Mouse (Mus musculus): ENCODE measurements around the gene Irf3. TPM values are rescaled to one million over a fixed set of nuclear protein-coding genes. Genes with fewer than 3 reads are reported as not detected.

Gene Irf3
- polyA plus RNA-seq, 1 experiment from 2014 or later: 52.7 TPM

- Histone ChIP-seq H3K9me3 (replicated peaks; ENCODE audit: control insufficient read depth, low read length) (no peaks in the 10 kb centered on the region), H3K9ac (ENCODE audit: low read length) (no peak overlapping the region), H3K27me3 (replicated peaks; ENCODE audit: control insufficient read depth, insufficient read depth, low read length) (no peaks in the 10 kb centered on the region), H3K4me2 (ENCODE audit: low read length) (no peak overlapping the region), H3K4me1 (ENCODE audit: control insufficient read depth, insufficient read depth, low read length) (peaks cover 6% of the 10 kb centered on the region), H3K36me3 (ENCODE audit: control insufficient read depth, insufficient read depth, low read length) (peaks cover 39% of the 10 kb centered on the region), H3K4me3 (ENCODE audit: low read depth, low read length) (no peak overlapping the region), H3K27ac (ENCODE audit: low read depth, low read length) (no peak overlapping the region)
- DNase-seq (ENCODE audit: low spot score): no peak
- no peak for ATAC-seq
- 79% methylated on average over 20 of the region's 20 CpGs for WGBS
These were observed 40.1 kb upstream of the Irf3 start for GRCm38 (mm10) chr7:44957183-44957835.

GRCm38 (mm10) chr7:44958208-44958607, 39.2 kb upstream of the Irf3 start:
- Histone ChIP-seq H3K9ac (ENCODE audit: low read length) (no peak overlapping the region), H3K27me3 (replicated peaks; ENCODE audit: control insufficient read depth, insufficient read depth, low read length) (no peaks in the 10 kb centered on the region), H3K4me2 (ENCODE audit: low read length) (no peak overlapping the region), H3K36me3 (ENCODE audit: control insufficient read depth, insufficient read depth, low read length) (peaks cover 47% of the 10 kb centered on the region), H3K27ac (ENCODE audit: low read depth, low read length) (no peak overlapping the region), H3K4me1 (ENCODE audit: control insufficient read depth, insufficient read depth, low read length) (no peaks in the 10 kb centered on the region), H3K9me3 (replicated peaks; ENCODE audit: control insufficient read depth, low read length) (no peaks in the 10 kb centered on the region), H3K4me3 (ENCODE audit: low read depth, low read length) (no peak overlapping the region)
- ATAC-seq (peak; percentile 47; the same call in 1 of the 2 replicates), DNase-seq (ENCODE audit: low spot score) (peak; percentile 68)
- 48% methylated on average over 7 of the region's 7 CpGs for WGBS

GRCm38 (mm10) chr7:44959281-44959680, 38.2 kb upstream of the Irf3 start:
- no peaks in the 10 kb centered on the region for H3K27me3 ChIP-seq (replicated peaks; ENCODE audit: control insufficient read depth, insufficient read depth, low read length)
- ATAC-seq: no peak
- 89% methylated on average over 8 of the region's 8 CpGs for WGBS
- H3K9me3 ChIP-seq (replicated peaks; ENCODE audit: control insufficient read depth, low read length): no peaks in the 10 kb centered on the region
- no peak overlapping the region for H3K9ac ChIP-seq (ENCODE audit: low read length)
- peaks cover 57% of the 10 kb centered on the region for H3K36me3 ChIP-seq (ENCODE audit: control insufficient read depth, insufficient read depth, low read length)
- H3K4me1 ChIP-seq (ENCODE audit: control insufficient read depth, insufficient read depth, low read length): no peaks in the 10 kb centered on the region
- no peak overlapping the region for H3K27ac ChIP-seq (ENCODE audit: low read depth, low read length)
- no peak for DNase-seq (ENCODE audit: low spot score)
- no peak overlapping the region for H3K4me3 ChIP-seq (ENCODE audit: low read depth, low read length)
- no peak overlapping the region for H3K4me2 ChIP-seq (ENCODE audit: low read length)

GRCm38 (mm10) chr7:44959874-44960511, 37.5 kb upstream of the Irf3 start:
- Histone ChIP-seq H3K4me2 (ENCODE audit: low read length) (no peak overlapping the region), H3K9ac (ENCODE audit: low read length) (no peak overlapping the region), H3K4me1 (ENCODE audit: control insufficient read depth, insufficient read depth, low read length) (no peaks in the 10 kb centered on the region), H3K27ac (ENCODE audit: low read depth, low read length) (no peak overlapping the region), H3K9me3 (replicated peaks; ENCODE audit: control insufficient read depth, low read length) (no peaks in the 10 kb centered on the region), H3K36me3 (ENCODE audit: control insufficient read depth, insufficient read depth, low read length) (peaks cover 61% of the 10 kb centered on the region), H3K27me3 (replicated peaks; ENCODE audit: control insufficient read depth, insufficient read depth, low read length) (no peaks in the 10 kb centered on the region), H3K4me3 (ENCODE audit: low read depth, low read length) (no peak overlapping the region)
- DNase-seq (ENCODE audit: low spot score): no peak
- 91% methylated on average over 10 of the region's 10 CpGs for WGBS
- ATAC-seq: no peak

GRCm38 (mm10) chr7:44960512-44960910, 36.9 kb upstream of the Irf3 start:
- DNase-seq (ENCODE audit: low spot score) (no peak), ATAC-seq (no peak)
- H3K4me3 ChIP-seq (ENCODE audit: low read depth, low read length): no peak overlapping the region
- no peaks in the 10 kb centered on the region for H3K27me3 ChIP-seq (replicated peaks; ENCODE audit: control insufficient read depth, insufficient read depth, low read length)
- H3K4me2 ChIP-seq (ENCODE audit: low read length): no peak overlapping the region
- H3K36me3 ChIP-seq (ENCODE audit: control insufficient read depth, insufficient read depth, low read length): peaks cover 66% of the 10 kb centered on the region
- H3K9me3 ChIP-seq (replicated peaks; ENCODE audit: control insufficient read depth, low read length): no peaks in the 10 kb centered on the region
- 91% methylated on average over 13 of the region's 13 CpGs for WGBS
- H3K9ac ChIP-seq (ENCODE audit: low read length): no peak overlapping the region
- no peak overlapping the region for H3K27ac ChIP-seq (ENCODE audit: low read depth, low read length)
- no peaks in the 10 kb centered on the region for H3K4me1 ChIP-seq (ENCODE audit: control insufficient read depth, insufficient read depth, low read length)

GRCm38 (mm10) chr7:44962337-44962736, 35.1 kb upstream of the Irf3 start:
- Histone ChIP-seq H3K27me3 (replicated peaks; ENCODE audit: control insufficient read depth, insufficient read depth, low read length) (no peaks in the 10 kb centered on the region), H3K9ac (ENCODE audit: low read length) (no peak overlapping the region), H3K4me3 (ENCODE audit: low read depth, low read length) (no peak overlapping the region), H3K36me3 (ENCODE audit: control insufficient read depth, insufficient read depth, low read length) (peaks cover 81% of the 10 kb centered on the region), H3K4me1 (ENCODE audit: control insufficient read depth, insufficient read depth, low read length) (no peaks in the 10 kb centered on the region), H3K27ac (ENCODE audit: low read depth, low read length) (no peak overlapping the region), H3K4me2 (ENCODE audit: low read length) (no peak overlapping the region), H3K9me3 (replicated peaks; ENCODE audit: control insufficient read depth, low read length) (no peaks in the 10 kb centered on the region)
- DNase-seq (ENCODE audit: low spot score) (no peak), ATAC-seq (no peak)
- WGBS: 82% methylated on average over 8 of the region's 8 CpGs

GRCm38 (mm10) chr7:44962831-44963230, 34.6 kb upstream of the Irf3 start:
- H3K9me3 ChIP-seq (replicated peaks; ENCODE audit: control insufficient read depth, low read length): no peaks in the 10 kb centered on the region
- ATAC-seq: no peak

GRCm38 (mm10) chr7:44964990-44965389, 32.5 kb upstream of the Irf3 start:
- no peak for DNase-seq (ENCODE audit: low spot score)
- 96% methylated on average over 13 of the region's 13 CpGs for WGBS
- H3K4me2 ChIP-seq (ENCODE audit: low read length): no peak overlapping the region
- no peaks in the 10 kb centered on the region for H3K4me1 ChIP-seq (ENCODE audit: control insufficient read depth, insufficient read depth, low read length)
- H3K36me3 ChIP-seq (ENCODE audit: control insufficient read depth, insufficient read depth, low read length): peaks cover 66% of the 10 kb centered on the region
- no peak for ATAC-seq
- no peak overlapping the region for H3K4me3 ChIP-seq (ENCODE audit: low read depth, low read length)
- H3K9me3 ChIP-seq (replicated peaks; ENCODE audit: control insufficient read depth, low read length): no peaks in the 10 kb centered on the region
- H3K27me3 ChIP-seq (replicated peaks; ENCODE audit: control insufficient read depth, insufficient read depth, low read length): no peaks in the 10 kb centered on the region
- no peak overlapping the region for H3K9ac ChIP-seq (ENCODE audit: low read length)
- H3K27ac ChIP-seq (ENCODE audit: low read depth, low read length): no peak overlapping the region

More at GRCm38 (mm10) chr7:44962831-44963230, 34.6 kb upstream of the Irf3 start:
- WGBS: 89% methylated on average over 5 of the region's 5 CpGs
- no peaks in the 10 kb centered on the region for H3K4me1 ChIP-seq (ENCODE audit: control insufficient read depth, insufficient read depth, low read length)
- no peak overlapping the region for H3K9ac ChIP-seq (ENCODE audit: low read length)
- DNase-seq (ENCODE audit: low spot score): no peak
- no peaks in the 10 kb centered on the region for H3K27me3 ChIP-seq (replicated peaks; ENCODE audit: control insufficient read depth, insufficient read depth, low read length)
- H3K36me3 ChIP-seq (ENCODE audit: control insufficient read depth, insufficient read depth, low read length): peaks cover 81% of the 10 kb centered on the region
- no peak overlapping the region for H3K4me2 ChIP-seq (ENCODE audit: low read length)
- H3K27ac ChIP-seq (ENCODE audit: low read depth, low read length): no peak overlapping the region
- no peak overlapping the region for H3K4me3 ChIP-seq (ENCODE audit: low read depth, low read length)

GRCm38 (mm10) chr7:44965975-44966374, 31.5 kb upstream of the Irf3 start:
- Histone ChIP-seq H3K9ac (ENCODE audit: low read length) (no peak overlapping the region), H3K36me3 (ENCODE audit: control insufficient read depth, insufficient read depth, low read length) (peaks cover 56% of the 10 kb centered on the region), H3K27ac (ENCODE audit: low read depth, low read length) (no peak overlapping the region), H3K4me3 (ENCODE audit: low read depth, low read length) (no peak overlapping the region), H3K27me3 (replicated peaks; ENCODE audit: control insufficient read depth, insufficient read depth, low read length) (no peaks in the 10 kb centered on the region), H3K4me2 (ENCODE audit: low read length) (no peak overlapping the region), H3K9me3 (replicated peaks; ENCODE audit: control insufficient read depth, low read length) (no peaks in the 10 kb centered on the region), H3K4me1 (ENCODE audit: control insufficient read depth, insufficient read depth, low read length) (peaks cover 2% of the 10 kb centered on the region)
- ATAC-seq: no peak
- no peak for DNase-seq (ENCODE audit: low spot score)
- WGBS: 79% methylated on average over 7 of the region's 7 CpGs
